Mouse (Mus musculus) spleen, adult 18-20 months (tissue): ENCODE data around the gene Mecom.

Source experiments
- DNase-seq, 2 experiments: peaks; one replicate each; pipeline ENCODE4 v3.0.0; 2022; ENCODE audit warnings: mixed read lengths in 2 of 2

Mecom gene

DNA sequence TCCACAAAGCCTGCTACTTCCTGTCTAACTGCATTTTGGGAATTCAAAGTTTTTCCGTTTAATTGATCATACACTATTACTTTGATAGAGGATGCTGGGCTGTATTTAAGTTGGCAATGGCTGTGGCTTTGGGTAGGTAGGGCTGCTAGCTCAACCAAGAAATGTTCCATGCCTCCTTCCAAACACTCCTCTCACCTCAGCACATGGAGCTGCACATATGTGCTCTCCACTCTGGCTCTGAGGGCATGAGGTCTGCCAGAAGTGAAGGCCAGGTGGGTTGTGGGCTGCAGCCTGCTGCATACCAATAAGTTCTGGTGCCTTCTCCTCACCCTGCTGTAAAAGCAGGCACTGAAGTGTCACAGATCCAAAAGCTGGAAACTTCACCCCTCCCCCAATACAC lies 464.0 kb downstream of the Mecom start:
- DNase-seq, result no peak

DNA sequence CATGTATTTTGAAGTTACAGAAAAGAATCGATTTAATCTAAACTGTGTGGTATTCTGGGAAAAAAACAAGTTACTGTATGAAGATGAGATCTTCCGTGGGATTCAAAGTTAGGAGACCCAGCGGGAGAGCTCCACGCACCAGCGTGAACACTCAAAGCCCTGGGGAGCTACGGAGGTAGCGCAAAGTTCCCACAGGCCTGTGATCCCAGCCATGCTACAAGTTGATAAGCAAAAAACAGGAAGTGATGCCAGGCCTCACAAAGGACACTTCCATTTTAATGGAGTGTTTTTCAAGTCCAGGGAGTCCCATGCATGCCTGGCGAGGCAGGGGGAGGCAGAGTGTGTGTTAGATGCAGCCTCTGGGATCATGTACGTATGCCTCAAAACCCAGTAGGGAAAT lies 464.5 kb downstream of the Mecom start:
- no peak for DNase-seq

DNA sequence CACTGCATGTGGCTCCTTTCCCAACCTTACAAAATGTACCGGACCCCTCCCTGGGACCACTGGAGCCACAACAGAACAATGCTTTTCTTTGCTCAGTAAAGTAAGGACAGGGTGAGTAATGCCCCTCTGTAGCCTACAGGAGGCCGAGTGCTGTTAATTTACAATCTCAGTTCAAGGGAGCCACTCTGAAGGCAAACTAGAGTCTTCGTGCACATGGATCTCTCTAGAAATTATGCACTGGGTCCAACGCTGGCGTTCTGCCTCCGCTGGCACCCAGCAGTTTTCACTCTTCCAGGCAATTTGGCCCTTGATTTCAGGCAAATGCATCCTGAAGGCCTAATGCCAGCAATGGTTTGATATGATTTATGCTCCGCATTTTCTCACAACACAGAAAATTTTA lies 467.0 kb downstream of the Mecom start:
- DNase-seq, result no peak

DNA sequence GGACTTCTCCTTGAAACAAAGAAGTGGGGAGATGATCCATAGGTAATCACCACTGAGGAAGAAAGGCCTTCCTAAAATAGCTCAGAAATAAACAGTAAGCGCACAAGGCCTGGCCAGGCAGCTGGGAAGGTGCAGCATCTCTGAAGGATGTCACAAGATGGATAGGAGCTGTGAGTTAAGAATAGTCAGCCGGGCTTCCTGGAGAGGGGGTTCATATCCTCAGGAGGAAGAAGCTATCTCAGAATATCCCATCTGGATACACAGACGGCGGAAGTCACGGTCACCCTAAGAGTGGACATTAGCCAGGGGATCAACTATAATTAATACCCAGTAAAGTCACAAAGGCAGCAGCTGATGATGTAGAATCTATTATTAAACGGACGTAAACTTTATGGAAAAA lies 471.3 kb downstream of the Mecom start:
- DNase-seq, result no peak

DNA sequence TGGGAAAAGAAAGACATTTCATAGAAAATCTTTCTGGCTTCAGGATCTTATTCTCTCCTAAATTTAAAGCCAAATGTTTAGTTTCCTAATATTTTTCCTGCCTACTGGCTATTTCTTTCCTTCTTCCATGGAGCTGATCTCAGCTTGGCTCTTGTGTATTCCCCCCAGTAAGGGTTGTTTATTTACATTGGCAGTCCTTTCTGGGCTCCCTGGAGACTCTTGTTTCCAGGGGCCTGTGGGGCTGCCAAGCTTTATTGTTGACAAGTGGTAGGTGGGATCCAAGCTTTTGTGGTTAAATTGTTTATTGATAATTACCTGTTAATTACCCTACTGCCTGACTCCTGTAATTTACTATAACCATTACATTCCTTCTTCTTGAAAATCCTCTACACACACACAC lies 476.5 kb downstream of the Mecom start:
- no peak for DNase-seq

DNA sequence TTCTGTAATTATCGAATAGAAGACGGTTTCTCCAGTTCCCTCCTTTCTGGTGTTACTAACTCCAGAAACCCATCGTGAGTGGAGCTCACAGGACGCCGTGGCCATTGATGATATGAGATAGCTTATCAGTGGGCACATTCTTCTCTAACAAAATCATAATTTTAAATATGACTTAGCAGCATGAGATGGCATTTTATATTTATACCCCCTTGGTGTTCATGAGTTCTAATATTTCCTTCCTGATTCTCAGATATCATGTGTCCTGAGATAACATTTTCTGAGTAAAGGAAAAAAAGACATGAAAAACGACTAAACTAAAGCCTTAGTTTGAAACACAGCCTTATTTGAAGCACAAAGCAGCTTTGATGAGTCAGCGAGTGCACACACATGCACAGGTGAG lies 481.3 kb downstream of the Mecom start:
- no peak for DNase-seq

DNA sequence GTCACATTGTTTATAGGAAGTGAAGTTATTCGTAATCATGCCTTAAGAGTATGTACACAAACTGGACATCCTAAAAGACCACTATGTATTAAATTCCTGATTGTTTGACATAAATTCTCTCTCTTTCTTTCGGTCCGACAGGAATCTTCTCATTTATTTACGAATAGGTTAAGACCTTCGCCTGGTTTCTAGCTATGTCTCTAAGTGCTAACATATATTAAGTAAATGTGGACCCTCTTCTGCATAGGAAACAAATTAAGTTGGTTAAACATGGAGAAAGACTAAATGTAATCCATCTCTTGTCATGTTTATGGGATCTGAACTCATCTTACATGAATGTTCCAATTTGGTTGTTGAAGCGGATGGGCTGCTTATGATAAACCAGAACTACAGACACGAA lies 487.8 kb downstream of the Mecom start:
- no peak for DNase-seq

DNA sequence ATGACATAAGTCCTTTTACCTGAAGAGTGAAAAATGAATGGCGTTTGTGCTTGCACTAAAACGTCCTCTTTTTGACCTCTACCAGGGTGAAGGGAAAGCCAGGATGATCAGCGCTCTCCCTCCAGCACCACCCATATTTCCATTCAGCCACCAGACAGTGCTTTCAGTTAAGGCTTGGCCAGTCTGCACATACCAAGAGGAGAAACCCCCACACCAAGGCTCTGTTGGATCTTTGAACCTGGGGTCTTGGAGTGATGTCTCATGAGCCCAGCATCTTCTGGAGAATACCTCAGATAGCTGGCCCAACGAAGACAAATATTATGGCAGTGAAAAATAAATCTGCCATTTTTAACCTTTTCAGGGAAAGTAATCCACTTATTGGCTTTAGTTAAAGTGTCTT lies 488.2 kb downstream of the Mecom start:
- DNase-seq, result no peak

DNA sequence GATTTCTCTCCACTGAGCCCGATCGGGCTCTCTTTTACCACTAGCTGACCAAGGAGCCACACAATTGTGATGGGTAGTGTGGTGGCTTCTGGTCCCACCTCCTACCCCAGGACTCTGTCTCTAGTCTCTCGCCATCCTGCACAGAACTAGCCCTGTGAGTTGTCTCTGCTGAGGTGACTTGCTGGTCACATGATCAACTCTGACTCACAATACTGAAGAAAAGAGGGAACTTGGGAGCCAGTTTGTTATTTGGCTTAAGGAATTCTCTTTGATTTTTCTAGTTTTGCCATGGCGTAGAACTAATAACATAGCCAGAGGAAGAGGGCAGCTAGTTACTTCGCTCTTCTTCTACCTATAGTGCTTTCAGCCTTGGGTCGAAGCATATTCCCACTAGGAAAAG lies 496.5 kb downstream of the Mecom start:
- DNase-seq, result no peak

DNA sequence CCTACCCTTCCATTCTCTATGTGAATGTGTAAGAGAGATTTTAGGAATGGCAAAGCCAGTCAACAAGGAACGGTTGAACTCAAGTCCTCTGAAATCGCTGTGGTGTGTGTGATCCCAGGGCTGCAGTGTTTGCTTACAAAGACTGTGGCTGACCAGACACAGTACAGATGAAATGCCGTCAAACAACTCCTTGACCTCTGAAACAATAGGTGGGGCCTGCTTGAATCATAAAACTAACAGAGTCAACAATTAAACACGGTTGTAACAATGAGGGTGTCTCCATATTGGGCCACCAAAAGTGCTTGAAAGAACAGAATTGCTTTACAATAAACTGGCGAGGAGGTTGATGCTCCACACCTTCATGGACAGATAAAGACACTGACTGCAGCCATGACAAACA lies 497.0 kb downstream of the Mecom start:
- DNase-seq, result no peak

DNA sequence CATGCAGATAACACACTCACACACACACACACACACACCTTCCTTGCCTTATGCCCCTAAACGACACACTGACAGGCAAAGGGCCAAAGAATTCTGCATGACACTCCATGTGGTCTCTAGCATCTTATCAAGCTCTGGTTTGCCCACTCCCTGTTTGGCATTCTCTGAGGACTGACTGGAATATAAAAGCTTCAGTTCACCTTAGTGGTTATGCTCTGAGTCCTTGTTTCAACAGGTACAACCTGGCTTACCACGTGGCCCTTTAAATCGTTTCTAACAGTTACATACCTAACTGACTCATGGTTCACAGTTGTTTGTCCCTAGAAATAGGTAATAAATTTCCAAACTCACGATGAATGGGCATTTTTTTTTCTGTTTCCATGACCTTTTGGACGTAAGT lies 499.0 kb downstream of the Mecom start:
- DNase-seq, result no peak

DNA sequence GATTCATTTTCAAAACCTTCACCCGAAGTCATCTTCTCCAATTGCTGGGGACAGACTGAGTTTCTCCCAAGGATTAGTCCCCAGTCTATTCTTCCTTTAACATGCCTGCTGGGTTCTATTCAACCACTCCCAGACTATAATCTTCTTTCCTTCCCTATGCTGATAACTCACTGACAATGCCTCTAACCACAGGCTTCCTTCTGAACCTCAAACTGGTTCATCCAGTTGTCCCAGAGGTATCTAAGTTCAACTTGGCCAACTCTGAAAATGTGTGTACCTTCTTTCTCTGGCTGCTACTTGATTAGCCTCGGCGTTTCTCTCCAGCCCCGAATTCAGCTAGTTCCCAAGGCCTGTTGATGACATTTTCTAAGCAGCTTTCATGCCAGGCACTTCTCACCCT lies 499.7 kb downstream of the Mecom start:
- no peak for DNase-seq

DNA sequence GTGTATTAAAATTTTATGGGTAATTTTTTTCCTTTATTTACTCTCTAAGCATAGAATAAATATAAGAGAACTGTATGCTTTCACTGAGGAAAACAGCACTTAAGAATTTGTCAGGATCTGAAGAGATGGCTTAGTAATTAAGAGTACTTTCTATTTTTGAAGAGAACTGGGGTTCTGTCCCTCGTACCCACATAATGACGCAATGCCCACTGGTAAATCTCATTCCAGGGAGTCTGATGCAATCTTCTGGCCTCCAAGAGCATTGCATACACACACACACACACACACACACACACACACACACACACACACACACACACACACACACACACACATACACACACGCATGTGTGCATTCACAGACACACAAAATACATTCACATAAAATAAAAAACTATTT lies 504.3 kb downstream of the Mecom start:
- DNase-seq, result no peak

DNA sequence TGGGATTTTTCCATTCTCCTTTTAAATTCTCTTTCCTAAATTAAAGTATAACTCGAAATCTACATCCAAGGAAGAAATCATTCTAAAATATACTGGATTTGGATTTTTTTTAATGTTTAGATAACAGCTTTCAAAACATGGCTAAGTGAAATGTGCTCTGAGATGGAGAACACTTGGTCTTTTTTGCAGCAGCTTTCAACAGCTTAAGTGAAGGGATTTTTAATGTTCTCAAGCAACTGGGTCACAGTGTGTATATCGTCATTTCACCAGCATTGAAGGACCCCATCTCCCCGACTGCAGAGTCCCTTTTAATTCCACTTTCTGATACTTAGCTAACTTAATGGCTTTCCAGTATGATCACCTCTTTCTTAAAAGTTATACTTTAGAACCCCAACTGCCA lies 509.3 kb downstream of the Mecom start:
- no peak for DNase-seq

DNA sequence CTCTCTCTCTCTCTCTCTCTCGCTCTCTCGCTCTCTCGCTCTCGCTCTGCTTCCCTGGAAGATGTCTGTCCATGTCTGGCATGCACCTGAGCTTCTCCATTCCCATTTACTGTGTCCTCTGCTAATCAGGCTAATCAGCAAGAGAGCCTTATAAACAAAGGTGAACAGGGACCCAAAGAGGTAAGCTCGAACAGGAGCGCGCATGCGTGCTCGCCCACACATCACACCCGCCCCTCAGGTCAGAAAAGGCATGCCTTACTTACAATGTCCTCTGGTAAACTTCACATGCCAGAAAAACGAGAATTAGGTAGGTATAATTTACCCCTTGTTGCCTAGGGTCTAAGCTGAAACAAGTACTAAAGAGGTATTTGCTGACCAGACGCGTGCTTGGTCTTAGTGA lies 527.8 kb downstream of the Mecom start:
- DNase-seq, result no peak

DNA sequence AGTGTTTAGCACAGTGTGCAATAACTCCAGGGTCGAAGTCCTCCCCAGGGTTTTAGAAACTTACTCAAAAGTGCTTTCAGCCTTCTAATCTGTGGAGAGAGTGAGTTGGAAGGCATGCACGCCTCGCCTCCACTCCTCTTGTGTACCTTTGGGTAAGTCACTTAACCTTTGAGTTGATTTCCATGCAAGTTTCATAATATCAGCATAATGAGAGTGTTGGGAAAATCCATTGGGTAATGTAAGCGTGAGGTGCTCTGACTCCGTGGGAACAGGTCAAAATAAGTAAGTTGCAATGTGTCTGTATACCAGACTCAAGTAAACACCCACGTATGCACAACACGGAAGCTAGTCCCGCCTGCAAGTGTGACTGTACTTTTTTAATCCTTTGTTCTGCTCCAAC lies 528.4 kb downstream of the Mecom start:
- DNase-seq, result no peak

DNA sequence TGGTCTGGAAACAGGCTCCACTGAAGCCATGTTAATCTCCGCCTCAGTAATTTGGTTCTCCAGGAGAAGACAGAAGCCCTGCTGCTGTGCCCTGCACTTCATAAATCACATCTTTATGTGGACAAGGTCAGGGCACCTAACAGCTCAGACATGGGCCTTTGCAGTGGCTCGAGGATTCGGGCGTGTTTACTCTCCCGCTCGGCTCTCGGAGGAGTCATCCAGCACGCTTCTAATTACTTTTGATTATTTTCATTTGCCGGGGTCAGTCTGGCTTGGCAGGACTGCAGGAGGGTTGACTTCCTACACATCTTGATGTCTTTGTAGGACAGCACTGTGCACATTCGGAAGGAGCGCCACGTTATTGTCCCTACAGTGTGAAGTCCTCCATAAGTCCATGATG lies 529.6 kb downstream of the Mecom start:
- no peak for DNase-seq

DNA sequence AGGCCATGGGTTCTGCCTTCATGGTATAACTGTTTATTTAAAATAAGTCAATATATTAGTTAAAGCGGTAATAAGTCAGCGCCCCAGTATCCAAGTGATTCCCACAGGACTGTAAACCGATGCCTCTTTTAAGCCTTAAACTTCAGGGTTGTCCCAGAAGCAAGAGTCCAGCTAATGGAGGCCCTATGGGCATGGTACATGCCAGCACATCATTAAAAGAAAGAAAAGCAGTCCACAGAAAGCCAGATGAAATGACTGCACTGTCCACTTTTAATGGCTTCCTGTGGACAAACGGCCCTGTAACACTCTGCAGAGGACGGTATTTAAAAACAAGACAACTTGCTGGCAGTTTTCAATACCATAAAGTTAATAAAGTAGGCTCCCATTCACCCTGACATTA lies 531.0 kb downstream of the Mecom start:
- no peak for DNase-seq

DNA sequence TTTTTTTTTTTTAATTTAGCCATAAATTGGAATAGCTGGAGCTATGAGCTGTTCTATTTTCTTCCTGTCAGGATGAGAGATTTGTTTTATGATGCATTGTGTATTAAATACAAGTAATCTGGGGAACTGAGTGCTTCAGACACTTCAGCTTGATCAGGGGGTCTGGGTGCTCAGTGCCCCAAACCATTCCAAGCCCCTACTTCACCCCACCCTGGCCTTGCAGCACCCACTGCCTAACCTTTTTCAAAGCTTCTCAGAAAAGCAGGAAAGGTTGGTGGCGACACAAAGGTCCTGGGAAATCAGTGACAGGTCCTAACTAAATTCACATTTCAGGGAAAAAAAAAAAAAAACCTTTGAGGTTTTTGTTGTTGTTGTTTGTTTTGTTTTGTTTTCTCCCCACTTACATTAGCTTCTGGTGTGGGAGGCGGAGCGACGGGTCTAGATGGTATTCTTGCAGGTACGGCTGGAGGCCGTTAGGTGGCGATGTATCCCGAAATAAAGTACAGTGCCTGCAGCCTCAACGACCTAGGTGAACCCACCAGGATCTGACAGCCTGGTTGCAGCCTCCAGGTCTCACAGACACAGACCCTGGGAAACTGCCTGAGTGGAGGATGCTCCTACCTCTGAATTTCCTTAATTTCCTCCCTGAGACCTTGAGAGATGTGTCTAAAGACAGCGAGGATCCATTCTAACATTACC lies 532.7 kb downstream of the Mecom start:
- DNase-seq, result no peak

DNA sequence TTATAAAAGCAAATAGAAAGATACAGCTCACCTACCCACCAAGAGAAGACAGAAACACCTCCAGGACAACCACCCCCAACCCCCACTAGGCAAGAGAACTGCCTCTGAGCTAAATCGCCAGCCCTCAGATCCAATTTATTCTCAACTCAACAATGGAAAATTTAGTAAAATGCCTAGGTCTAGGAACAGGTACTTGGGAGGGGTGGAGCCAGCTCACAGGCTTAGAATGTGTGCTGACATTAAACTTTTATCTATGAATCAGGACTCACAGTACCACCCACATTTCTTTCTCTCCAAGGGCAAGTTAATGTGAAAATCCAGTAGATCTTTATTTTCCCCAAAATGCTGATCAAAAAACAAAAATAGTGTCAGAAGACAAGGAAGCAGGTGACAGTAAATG lies 533.5 kb downstream of the Mecom start:
- DNase-seq, result no peak

DNA sequence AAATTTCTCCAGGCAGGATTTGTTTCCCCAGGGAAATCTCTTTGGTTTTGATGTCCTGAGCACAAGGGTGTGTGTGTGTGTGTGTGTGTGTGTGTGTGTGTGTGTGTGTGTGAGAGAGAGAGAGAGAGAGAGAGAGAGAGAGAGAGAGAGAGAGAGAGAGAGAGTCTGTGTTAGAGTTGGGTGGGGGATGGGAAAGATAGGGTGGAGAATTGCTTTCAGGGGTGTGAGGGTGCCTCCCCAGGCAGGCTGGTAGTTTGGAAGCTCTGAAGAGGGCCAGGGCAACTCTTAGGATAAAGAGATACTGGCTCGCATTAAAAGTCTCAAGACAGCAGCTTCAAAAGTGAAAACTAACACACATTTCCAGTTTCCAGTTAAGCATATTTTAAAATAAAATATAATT lies 534.4 kb downstream of the Mecom start:
- no peak for DNase-seq

DNA sequence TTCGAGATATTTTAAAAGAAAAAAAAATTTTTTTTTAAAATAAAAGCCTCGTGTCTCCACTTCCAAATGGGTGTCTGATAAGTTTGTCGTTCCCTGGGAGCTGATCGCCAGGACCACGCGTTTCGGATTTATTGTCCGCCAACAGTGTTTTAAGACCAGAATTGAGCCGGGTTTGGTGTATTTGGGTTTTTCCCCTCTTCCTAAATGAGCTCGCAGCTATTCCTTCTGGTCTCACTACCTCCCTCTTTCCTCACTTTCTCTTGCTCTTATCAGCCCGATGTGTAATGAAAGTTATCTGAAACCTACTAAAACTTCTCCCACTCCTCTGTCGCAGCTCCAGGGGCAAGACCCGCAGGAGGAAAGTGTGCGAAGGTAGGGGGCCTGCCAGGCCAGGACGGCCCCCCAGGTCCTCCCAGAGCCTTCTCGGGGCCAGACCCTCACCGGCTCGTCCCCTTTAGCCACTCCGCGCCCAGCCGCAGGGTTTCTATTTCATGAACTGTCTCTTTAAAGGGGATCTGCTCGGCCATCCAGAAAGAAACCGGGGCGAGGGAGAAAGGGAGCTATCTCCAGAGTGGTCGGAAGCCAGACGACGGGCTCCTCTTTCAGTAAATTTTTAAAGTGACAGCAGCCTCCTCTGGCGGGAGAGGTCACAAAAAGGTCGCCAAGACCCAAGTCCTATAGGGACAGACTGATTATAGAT lies 535.0 kb downstream of the Mecom start:
- DNase-seq, result no peak

DNA sequence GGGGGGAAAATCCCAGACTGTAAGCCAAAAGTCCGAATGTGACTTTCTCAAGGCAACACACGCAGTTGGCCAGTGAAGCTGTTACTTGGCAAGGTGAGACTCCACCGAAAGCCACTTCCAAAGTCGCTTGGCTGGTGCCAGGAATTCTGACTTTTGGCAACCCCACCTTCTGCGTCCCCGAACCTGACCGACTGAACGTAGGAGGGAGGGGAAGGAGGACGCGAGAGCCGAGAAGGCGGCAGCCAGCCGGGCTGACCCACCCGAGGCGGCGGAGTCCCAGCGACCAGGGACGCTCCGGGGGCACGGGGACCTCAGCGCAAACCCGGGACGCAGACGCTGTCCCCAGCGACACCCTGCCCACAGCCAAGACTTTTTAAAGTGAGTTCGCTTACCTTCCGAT lies 535.7 kb downstream of the Mecom start:
- DNase-seq, result no peak

DNA sequence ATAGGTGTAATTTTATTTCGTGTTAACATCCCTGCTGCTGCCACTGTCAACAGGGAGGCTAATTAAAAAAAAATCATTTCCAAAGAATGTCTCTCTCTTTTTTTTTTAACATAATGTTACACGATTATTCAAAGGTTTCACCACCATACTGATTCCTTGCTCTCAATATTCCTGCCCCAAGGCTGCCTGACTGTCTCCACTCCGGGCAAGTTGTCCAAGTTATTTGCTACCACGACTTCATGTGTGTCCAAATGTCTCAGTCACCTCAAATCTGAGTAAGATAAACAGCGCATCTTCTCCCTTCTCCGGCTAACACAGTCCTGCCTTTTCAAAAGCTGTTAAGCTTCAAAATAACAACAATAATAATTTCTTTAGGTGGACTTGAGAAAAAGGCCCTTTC lies 536.1 kb downstream of the Mecom start:
- DNase-seq, result no peak

DNA sequence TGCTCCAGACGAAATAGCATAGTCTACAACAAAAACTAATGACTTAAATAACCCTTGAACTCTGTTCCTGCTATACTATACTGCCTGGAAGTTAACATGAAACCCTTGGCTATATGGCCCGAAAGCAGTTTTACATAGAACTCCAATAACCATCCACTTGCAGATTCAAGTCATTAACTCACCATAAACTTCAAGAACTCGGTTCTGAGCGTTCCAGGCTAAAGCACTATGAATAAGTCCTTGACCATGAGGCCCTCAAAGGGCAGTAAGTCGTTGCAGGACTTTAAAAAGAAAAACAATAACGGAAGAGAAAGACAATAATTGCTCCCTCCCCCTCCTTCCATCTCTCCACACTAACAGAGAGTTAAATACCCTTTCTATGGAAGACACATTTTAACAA lies 536.9 kb downstream of the Mecom start:
- no peak for DNase-seq
